Mouse (Mus musculus): ENCODE measurements around the gene Ttc3. TPM values are rescaled to one million over a fixed set of nuclear protein-coding genes. Genes with fewer than 3 reads are reported as not detected.
A peak's percentile ranks its signal among the peaks of the same experiment; 100 is the strongest.
"Not testable (repeated sequence)": the region's sequence is repeated elsewhere in the genome, so short reads cannot be mapped to it uniquely, and the experiment has no call there.

Gene Ttc3
- 73.8 and 87.0 TPM in 2 replicates for total RNA-seq (2017)

GRCm38 (mm10) chr16:94370173-94370914 is at the start of gene Ttc3:
Ttc3 (plus strand) TSS chr16:94370618.
- ATAC-seq (ENCODE audit: extremely low read depth, insufficient number of reproducible peaks, low FRiP score, poor library complexity, severe bottlenecking) = peak; percentile 24

- ATAC-seq (ENCODE audit: extremely low read depth, insufficient number of reproducible peaks, low FRiP score, poor library complexity, severe bottlenecking) = no peak
Observed at GRCm38 (mm10) chr16:94323681-94324080, 46.7 kb upstream of the Ttc3 start.

GRCm38 (mm10) chr16:94326008-94326407 is 44.4 kb upstream of the Ttc3 start:
- no peak for ATAC-seq (ENCODE audit: extremely low read depth, insufficient number of reproducible peaks, low FRiP score, poor library complexity, severe bottlenecking)

- ATAC-seq (ENCODE audit: extremely low read depth, insufficient number of reproducible peaks, low FRiP score, poor library complexity, severe bottlenecking) = peak; percentile 8; the same call in 1 of the 2 replicates
Observed at GRCm38 (mm10) chr16:94327781-94328711, 42.4 kb upstream of the Ttc3 start, which contains the start of gene Ripply3. Ripply3 (plus strand) TSS chr16:94328420.

GRCm38 (mm10) chr16:94328881-94329867 is 41.2 kb upstream of the Ttc3 start:
- ATAC-seq (ENCODE audit: extremely low read depth, insufficient number of reproducible peaks, low FRiP score, poor library complexity, severe bottlenecking) = no peak

GRCm38 (mm10) chr16:94330429-94330828 is 40.0 kb upstream of the Ttc3 start:
- no peak for ATAC-seq (ENCODE audit: extremely low read depth, insufficient number of reproducible peaks, low FRiP score, poor library complexity, severe bottlenecking)

- no peak for ATAC-seq (ENCODE audit: extremely low read depth, insufficient number of reproducible peaks, low FRiP score, poor library complexity, severe bottlenecking)
Observed at GRCm38 (mm10) chr16:94331233-94331885, 39.1 kb upstream of the Ttc3 start.

GRCm38 (mm10) chr16:94331886-94332252 is 38.5 kb upstream of the Ttc3 start:
- peak; percentile 70 for ATAC-seq (ENCODE audit: extremely low read depth, insufficient number of reproducible peaks, low FRiP score, poor library complexity, severe bottlenecking)

GRCm38 (mm10) chr16:94335656-94336055 is 34.8 kb upstream of the Ttc3 start:
- ATAC-seq (ENCODE audit: extremely low read depth, insufficient number of reproducible peaks, low FRiP score, poor library complexity, severe bottlenecking) = no peak

- ATAC-seq (ENCODE audit: extremely low read depth, insufficient number of reproducible peaks, low FRiP score, poor library complexity, severe bottlenecking) = not testable (repeated sequence)
Observed at GRCm38 (mm10) chr16:94339164-94340160, 31.0 kb upstream of the Ttc3 start.

GRCm38 (mm10) chr16:94345733-94346132 is 24.7 kb upstream of the Ttc3 start:
- no peak for ATAC-seq (ENCODE audit: extremely low read depth, insufficient number of reproducible peaks, low FRiP score, poor library complexity, severe bottlenecking)

- ATAC-seq (ENCODE audit: extremely low read depth, insufficient number of reproducible peaks, low FRiP score, poor library complexity, severe bottlenecking) = no peak
Observed at GRCm38 (mm10) chr16:94347080-94347731, 23.2 kb upstream of the Ttc3 start.

- ATAC-seq (ENCODE audit: extremely low read depth, insufficient number of reproducible peaks, low FRiP score, poor library complexity, severe bottlenecking) = no peak
Observed at GRCm38 (mm10) chr16:94348779-94349178, 21.6 kb upstream of the Ttc3 start.

GRCm38 (mm10) chr16:94349588-94350286 is 20.7 kb upstream of the Ttc3 start:
- no peak for ATAC-seq (ENCODE audit: extremely low read depth, insufficient number of reproducible peaks, low FRiP score, poor library complexity, severe bottlenecking)

- ATAC-seq (ENCODE audit: extremely low read depth, insufficient number of reproducible peaks, low FRiP score, poor library complexity, severe bottlenecking) = no peak
Observed at GRCm38 (mm10) chr16:94350287-94350677, 20.1 kb upstream of the Ttc3 start.

- peak; percentile 83 for ATAC-seq (ENCODE audit: extremely low read depth, insufficient number of reproducible peaks, low FRiP score, poor library complexity, severe bottlenecking)
Observed at GRCm38 (mm10) chr16:94354450-94354849, 16.0 kb upstream of the Ttc3 start.

Measured in neutrophil, adult 5-6 weeks (primary cell).